Mouse (Mus musculus): ENCODE measurements around the gene Abcb5. TPM values are rescaled to one million over a fixed set of nuclear protein-coding genes. Genes with fewer than 3 reads are reported as not detected.

Abcb5 gene
- polyA plus RNA-seq, 1 experiment from 2014 or later: not detected

DNA sequence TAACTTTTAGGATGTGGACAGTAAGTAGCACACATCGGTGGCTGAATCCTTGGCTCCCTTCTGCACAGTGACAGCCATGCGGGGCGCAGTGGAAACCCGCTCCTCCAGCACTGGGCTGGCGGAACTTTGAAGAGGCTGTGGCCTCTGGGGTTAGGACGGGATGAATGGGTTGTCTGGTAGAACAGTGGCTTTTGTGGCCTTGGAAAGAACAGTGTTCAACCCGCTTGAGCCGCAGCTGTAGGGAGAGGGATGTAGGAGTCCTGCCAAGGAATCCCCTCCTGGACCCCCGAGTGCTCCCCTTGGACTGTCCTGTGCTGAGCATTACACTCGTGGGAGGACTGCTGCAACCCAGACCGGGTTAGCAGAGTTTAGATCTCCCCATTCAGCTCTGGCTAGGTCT lies 116.2 kb downstream of the Abcb5 start:
- Histone ChIP-seq H3K27me3 (ENCODE audit: control insufficient read depth, insufficient read depth, low read length) (peaks cover 80% of the 10 kb centered on the region), H3K4me2 (ENCODE audit: low read depth, low read length) (no peak overlapping the region), H3K4me3 (replicated peaks; ENCODE audit: low read length) (no peak overlapping the region), H3K4me1 (ENCODE audit: control insufficient read depth, insufficient read depth, low read length) (peaks cover 11% of the 10 kb centered on the region), H3K9me3 (replicated peaks; ENCODE audit: control insufficient read depth, low read length) (no peaks in the 10 kb centered on the region), H3K9ac (ENCODE audit: low read length) (no peak overlapping the region), H3K36me3 (ENCODE audit: control insufficient read depth, insufficient read depth, low read length) (no peaks in the 10 kb centered on the region), H3K27ac (ENCODE audit: low read length) (no peak overlapping the region)
- ATAC-seq (ENCODE audit: insufficient read depth, low FRiP score): no peak
- under 1% methylated on average over 11 of the region's 11 CpGs for WGBS

DNA sequence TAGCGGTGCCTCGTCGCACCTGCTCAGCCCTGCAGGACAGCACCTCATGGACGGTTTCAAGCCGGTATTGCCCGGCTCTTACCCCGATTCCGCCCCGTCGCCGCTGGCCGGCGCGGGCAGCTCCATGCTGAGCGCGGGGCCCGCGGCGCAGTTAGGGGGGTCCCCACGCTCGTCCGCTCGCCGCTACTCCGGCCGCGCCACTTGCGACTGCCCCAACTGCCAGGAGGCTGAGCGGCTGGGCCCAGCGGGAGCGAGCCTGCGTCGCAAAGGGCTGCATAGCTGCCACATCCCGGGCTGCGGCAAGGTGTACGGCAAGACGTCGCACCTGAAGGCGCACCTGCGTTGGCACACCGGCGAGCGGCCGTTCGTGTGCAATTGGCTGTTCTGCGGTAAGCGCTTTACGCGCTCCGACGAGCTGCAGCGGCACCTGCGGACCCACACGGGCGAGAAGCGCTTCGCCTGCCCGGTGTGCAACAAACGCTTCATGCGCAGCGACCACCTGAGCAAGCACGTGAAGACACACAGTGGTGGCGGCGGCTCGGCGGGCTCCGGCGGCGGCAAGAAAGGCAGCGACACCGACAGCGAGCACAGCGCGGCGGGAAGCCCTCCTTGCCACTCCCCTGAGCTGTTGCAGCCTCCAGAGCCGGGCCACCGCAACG lies 116.9 kb downstream of the Abcb5 start:
- Histone ChIP-seq H3K27ac (ENCODE audit: low read length) (no peak overlapping the region), H3K9ac (ENCODE audit: low read length) (no peak overlapping the region), H3K4me2 (ENCODE audit: low read depth, low read length) (peak overlapping the region; percentile 19; the same call in 1 of the 2 replicates), H3K4me1 (ENCODE audit: control insufficient read depth, insufficient read depth, low read length) (peaks cover 11% of the 10 kb centered on the region), H3K9me3 (replicated peaks; ENCODE audit: control insufficient read depth, low read length) (no peaks in the 10 kb centered on the region), H3K4me3 (replicated peaks; ENCODE audit: low read length) (peak overlapping the region; percentile 31), H3K36me3 (ENCODE audit: control insufficient read depth, insufficient read depth, low read length) (no peaks in the 10 kb centered on the region), H3K27me3 (ENCODE audit: control insufficient read depth, insufficient read depth, low read length) (peaks cover 83% of the 10 kb centered on the region)
- no peak for ATAC-seq (ENCODE audit: insufficient read depth, low FRiP score)
- WGBS: under 1% methylated on average over 78 of the region's 78 CpGs

DNA sequence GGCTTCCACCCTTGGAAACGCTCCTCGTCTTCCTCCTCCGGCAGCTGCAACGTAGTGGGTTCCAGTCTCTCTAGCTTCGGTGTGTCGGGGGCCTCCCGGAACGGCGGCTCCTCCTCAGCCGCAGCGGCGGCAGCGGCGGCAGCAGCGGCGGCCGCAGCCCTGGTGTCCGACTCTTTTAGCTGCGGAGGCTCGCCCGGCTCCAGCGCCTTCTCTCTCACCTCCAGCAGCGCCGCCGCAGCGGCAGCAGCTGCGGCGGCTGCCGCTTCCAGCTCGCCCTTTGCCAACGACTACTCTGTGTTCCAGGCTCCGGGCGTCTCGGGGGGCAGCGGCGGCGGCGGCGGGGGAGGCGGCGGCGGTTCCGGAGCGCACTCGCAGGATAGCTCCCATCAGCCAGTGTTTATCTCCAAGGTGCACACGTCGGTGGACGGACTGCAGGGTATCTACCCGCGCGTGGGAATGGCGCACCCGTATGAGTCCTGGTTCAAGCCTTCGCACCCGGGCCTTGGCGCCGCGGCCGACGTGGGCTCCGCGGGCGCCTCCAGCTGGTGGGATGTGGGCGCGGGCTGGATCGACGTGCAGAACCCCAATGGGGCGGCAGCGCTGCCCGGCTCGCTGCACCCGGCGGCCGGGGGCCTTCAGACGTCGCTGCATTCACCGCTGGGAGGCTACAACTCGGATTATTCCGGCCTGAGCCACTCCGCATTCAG lies 117.6 kb downstream of the Abcb5 start:
- H3K9ac ChIP-seq (ENCODE audit: low read length): no peak overlapping the region
- no peak for ATAC-seq (ENCODE audit: insufficient read depth, low FRiP score)
- WGBS: under 1% methylated on average over 79 of the region's 80 CpGs
- no peak overlapping the region for H3K27ac ChIP-seq (ENCODE audit: low read length)
- H3K4me3 ChIP-seq (replicated peaks; ENCODE audit: low read length): peak overlapping the region; percentile 31
- H3K27me3 ChIP-seq (ENCODE audit: control insufficient read depth, insufficient read depth, low read length): peaks cover 84% of the 10 kb centered on the region
- H3K9me3 ChIP-seq (replicated peaks; ENCODE audit: control insufficient read depth, low read length): no peaks in the 10 kb centered on the region
- peak overlapping the region; percentile 45 for H3K4me2 ChIP-seq (ENCODE audit: low read depth, low read length)
- H3K36me3 ChIP-seq (ENCODE audit: control insufficient read depth, insufficient read depth, low read length): no peaks in the 10 kb centered on the region
- H3K4me1 ChIP-seq (ENCODE audit: control insufficient read depth, insufficient read depth, low read length): peaks cover 11% of the 10 kb centered on the region

DNA sequence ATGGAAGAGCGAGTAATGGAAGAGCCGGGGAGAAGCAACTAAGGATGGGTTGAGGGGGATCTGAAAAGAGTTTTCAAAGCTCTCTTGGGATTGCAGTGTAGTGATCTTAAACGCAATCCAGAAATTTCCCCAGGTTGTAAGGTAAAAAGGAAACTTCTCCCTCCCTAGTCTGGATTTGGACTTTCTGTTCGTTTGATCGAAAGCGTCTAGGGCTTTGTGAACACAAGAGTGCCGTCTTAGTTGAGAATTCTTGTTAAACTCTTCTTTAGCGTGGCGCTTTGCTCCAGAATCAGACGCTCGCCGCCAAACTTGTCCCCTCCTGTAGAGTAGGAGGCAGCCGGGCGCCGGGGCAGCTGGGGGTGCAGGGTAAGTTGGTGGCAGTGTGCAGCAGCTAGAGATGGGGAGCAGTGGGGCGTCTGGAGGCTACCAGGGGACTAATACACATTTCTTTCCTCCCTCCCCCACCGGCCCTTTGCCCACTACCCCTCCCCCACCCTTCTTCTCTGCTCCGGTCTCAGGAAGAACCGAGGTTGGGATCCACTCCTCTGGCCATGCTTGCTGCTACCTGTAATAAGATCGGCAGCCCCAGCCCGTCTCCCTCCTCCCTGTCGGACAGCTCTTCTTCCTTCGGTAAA lies 118.2 kb downstream of the Abcb5 start:
- ATAC-seq (ENCODE audit: insufficient read depth, low FRiP score): no peak

DNA sequence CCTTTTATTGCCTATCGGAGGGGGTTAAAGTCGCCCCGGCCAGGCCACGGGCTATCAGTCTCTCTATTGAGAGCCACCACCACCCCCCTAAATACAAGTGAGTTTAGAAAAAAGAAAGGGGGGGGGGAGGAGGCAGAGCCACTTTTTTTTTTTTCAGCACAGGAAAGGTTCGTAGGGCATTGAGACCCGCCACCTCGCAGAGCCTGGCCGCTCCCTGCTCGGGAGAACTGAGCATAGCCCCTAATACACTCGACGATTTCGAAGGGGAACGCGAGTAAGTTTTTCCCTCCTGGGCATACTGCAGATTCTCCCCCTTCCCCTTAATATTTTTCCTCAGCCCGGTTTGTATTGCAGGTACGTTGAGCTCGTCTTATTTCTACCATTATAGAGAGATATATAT lies 118.8 kb downstream of the Abcb5 start:
- peak overlapping the region; percentile 85; the same call in 1 of the 2 replicates for H3K4me2 ChIP-seq (ENCODE audit: low read depth, low read length)
- H3K9me3 ChIP-seq (replicated peaks; ENCODE audit: control insufficient read depth, low read length): no peaks in the 10 kb centered on the region
- no peaks in the 10 kb centered on the region for H3K36me3 ChIP-seq (ENCODE audit: control insufficient read depth, insufficient read depth, low read length)
- no peak for ATAC-seq (ENCODE audit: insufficient read depth, low FRiP score)
- peaks cover 11% of the 10 kb centered on the region for H3K4me1 ChIP-seq (ENCODE audit: control insufficient read depth, insufficient read depth, low read length)
- H3K4me3 ChIP-seq (replicated peaks; ENCODE audit: low read length): peak overlapping the region; percentile 47
- WGBS: 2% methylated on average over 17 of the region's 17 CpGs
- no peak overlapping the region for H3K9ac ChIP-seq (ENCODE audit: low read length)
- H3K27me3 ChIP-seq (ENCODE audit: control insufficient read depth, insufficient read depth, low read length): peaks cover 85% of the 10 kb centered on the region
- no peak overlapping the region for H3K27ac ChIP-seq (ENCODE audit: low read length)

More for the DNA sequence above, 118.2 kb downstream of the Abcb5 start:
- Histone ChIP-seq H3K9me3 (replicated peaks; ENCODE audit: control insufficient read depth, low read length) (no peaks in the 10 kb centered on the region), H3K27ac (ENCODE audit: low read length) (no peak overlapping the region), H3K36me3 (ENCODE audit: control insufficient read depth, insufficient read depth, low read length) (no peaks in the 10 kb centered on the region), H3K9ac (ENCODE audit: low read length) (no peak overlapping the region), H3K27me3 (ENCODE audit: control insufficient read depth, insufficient read depth, low read length) (peaks cover 84% of the 10 kb centered on the region), H3K4me3 (replicated peaks; ENCODE audit: low read length) (peak overlapping the region; percentile 31), H3K4me2 (ENCODE audit: low read depth, low read length) (peak overlapping the region; percentile 45), H3K4me1 (ENCODE audit: control insufficient read depth, insufficient read depth, low read length) (peaks cover 11% of the 10 kb centered on the region)
- 3% methylated on average over 23 of the region's 23 CpGs for WGBS

DNA sequence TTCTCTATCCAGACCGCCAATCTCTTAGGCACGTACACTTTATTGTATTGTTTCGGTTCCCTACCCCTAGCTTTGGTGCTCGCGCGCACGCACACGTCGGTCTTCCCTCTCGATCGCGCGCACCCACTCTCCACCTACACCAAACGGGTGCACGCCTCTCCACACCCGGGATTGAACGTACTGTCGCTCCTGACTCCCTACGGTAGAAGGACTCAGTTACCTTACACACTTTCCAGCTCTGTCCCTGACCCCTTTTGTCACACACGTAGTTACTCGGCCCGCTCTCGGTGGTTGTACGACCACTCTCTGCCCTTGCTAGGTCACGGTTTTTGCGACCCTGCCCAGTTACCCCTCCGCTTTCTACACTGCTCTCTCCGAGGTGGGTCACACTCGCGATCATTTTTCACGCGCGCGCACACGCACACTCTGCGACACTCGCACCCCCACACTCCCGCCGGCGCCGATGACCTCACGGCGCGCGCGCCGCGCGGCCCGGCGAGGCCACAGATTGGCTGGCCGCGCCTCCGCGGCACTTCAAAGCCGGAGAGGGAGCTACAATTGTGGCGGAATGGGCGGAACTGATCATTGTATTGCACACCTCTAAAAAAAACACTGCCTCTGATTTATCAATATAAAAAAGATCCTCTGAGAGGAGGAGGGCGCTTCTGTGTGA lies 119.4 kb downstream of the Abcb5 start:
- WGBS: under 1% methylated on average over 59 of the region's 59 CpGs
- Histone ChIP-seq H3K4me2 (ENCODE audit: low read depth, low read length) (peak overlapping the region; percentile 85), H3K9ac (ENCODE audit: low read length) (peak overlapping the region; percentile 31; the same call in 1 of the 2 replicates), H3K27me3 (ENCODE audit: control insufficient read depth, insufficient read depth, low read length) (peaks cover 81% of the 10 kb centered on the region), H3K27ac (ENCODE audit: low read length) (no peak overlapping the region), H3K4me1 (ENCODE audit: control insufficient read depth, insufficient read depth, low read length) (peaks cover 11% of the 10 kb centered on the region), H3K4me3 (replicated peaks; ENCODE audit: low read length) (peak overlapping the region; percentile 47), H3K9me3 (replicated peaks; ENCODE audit: control insufficient read depth, low read length) (no peaks in the 10 kb centered on the region), H3K36me3 (ENCODE audit: control insufficient read depth, insufficient read depth, low read length) (no peaks in the 10 kb centered on the region)
- peak; percentile 19; the same call in 1 of the 2 replicates for ATAC-seq (ENCODE audit: insufficient read depth, low FRiP score)

DNA sequence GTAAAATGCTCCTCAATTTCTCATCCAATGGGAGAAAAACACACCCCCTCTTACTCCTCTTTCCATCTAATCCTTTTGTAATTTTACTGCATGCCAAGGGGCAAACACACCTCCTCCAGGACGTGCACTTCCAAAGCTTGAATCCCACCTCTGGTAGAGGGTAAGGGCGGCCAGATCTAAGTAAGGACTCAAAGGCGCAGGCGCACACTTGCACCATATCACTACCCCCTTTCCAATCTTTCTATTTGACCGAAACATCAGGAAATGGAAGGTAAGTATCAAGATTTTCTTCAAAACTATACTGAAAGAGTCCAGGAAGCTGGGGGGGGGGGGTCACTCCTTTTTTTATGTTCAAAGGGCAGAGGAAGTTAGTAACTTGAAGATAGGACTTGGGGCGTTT lies 120.0 kb downstream of the Abcb5 start, which contains the start of gene Sp8:
TSS of gene Sp8 (plus strand) at position 109 of the 400 bp plus-strand sequence.
- Histone ChIP-seq H3K27me3 (ENCODE audit: control insufficient read depth, insufficient read depth, low read length) (peaks cover 85% of the 10 kb centered on the region), H3K36me3 (ENCODE audit: control insufficient read depth, insufficient read depth, low read length) (no peaks in the 10 kb centered on the region), H3K4me1 (ENCODE audit: control insufficient read depth, insufficient read depth, low read length) (peaks cover 11% of the 10 kb centered on the region), H3K27ac (ENCODE audit: low read length) (no peak within 1 kb of the TSS), H3K9me3 (replicated peaks; ENCODE audit: control insufficient read depth, low read length) (no peaks in the 10 kb centered on the region), H3K9ac (ENCODE audit: low read length) (peak within 1 kb of the TSS; percentile 31; the same call in 1 of the 2 replicates), H3K4me3 (replicated peaks; ENCODE audit: low read length) (peak within 1 kb of the TSS; percentile 47), H3K4me2 (ENCODE audit: low read depth, low read length) (peak within 1 kb of the TSS; percentile 85)
- no peak for ATAC-seq (ENCODE audit: insufficient read depth, low FRiP score)
- WGBS: 3% methylated on average over 6 of the region's 6 CpGs

DNA sequence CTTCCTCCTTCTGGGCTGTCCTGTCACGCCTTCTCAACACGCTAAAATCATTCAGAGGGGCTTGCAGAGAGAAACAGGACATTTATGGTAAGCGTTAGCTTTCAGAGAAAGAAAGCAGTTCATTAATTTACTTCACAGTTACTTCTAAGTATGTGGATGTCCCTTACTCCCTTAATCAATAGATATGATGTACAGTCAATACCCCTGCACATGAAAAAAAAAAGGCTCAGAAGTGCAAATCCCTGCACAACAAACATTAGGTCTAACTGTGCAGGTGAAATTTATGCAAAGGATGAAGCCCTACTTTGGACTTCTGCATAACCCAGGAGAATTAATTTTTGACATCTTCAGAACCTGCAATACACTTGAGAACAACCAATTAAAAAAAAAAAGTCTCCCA lies 120.9 kb downstream of the Abcb5 start:
- no peak overlapping the region for H3K27ac ChIP-seq (ENCODE audit: low read length)
- WGBS: 2% methylated on average over 3 of the region's 3 CpGs
- no peak overlapping the region for H3K9ac ChIP-seq (ENCODE audit: low read length)
- ATAC-seq (ENCODE audit: insufficient read depth, low FRiP score): no peak
- H3K4me1 ChIP-seq (ENCODE audit: control insufficient read depth, insufficient read depth, low read length): peaks cover 11% of the 10 kb centered on the region
- H3K27me3 ChIP-seq (ENCODE audit: control insufficient read depth, insufficient read depth, low read length): peaks cover 85% of the 10 kb centered on the region
- no peaks in the 10 kb centered on the region for H3K36me3 ChIP-seq (ENCODE audit: control insufficient read depth, insufficient read depth, low read length)
- no peaks in the 10 kb centered on the region for H3K9me3 ChIP-seq (replicated peaks; ENCODE audit: control insufficient read depth, low read length)
- no peak overlapping the region for H3K4me3 ChIP-seq (replicated peaks; ENCODE audit: low read length)
- no peak overlapping the region for H3K4me2 ChIP-seq (ENCODE audit: low read depth, low read length)

Measured in stomach, embryonic 16.5 days (tissue).